Mouse (Mus musculus) intestine, embryonic 14.5 days (tissue): ENCODE data around the gene Cmya5. TPM values are rescaled to one million over a fixed set of nuclear protein-coding genes. Genes with fewer than 3 reads are reported as not detected.

ENCODE experiments used
- ATAC-seq: fragments of 200-750 bp; cut with Nextera tagmentation; replicated peaks from 2 replicates; pipeline ENCODE4 v1.8.0; 2017; ENCODE audit warnings: low read depth, moderate number of reproducible peaks, moderate TSS enrichment, moderate library complexity; ENCODE audit not compliant: low FRiP score, low TSS enrichment
- DNase-seq: peaks from one replicate; pipeline ENCODE4 v3.0.0-alpha.2; 2018; ENCODE audit warnings: low spot score
- H3K27ac ChIP-seq: fragments of 300-500 bp; sonication (generic); 2 replicates; pipeline ENCODE4 v1.5.1; 2014; ENCODE audit warnings: low read depth, mild to moderate bottlenecking, control low read depth
- H3K27me3 ChIP-seq: fragments of 300-500 bp; sonication (generic); replicated peaks from 2 replicates; pipeline ENCODE4 v1.6.1; 2014; ENCODE audit warnings: low read length, control low read depth; ENCODE audit not compliant: control insufficient read depth, insufficient read depth
- H3K36me3 ChIP-seq: fragments of 300-500 bp; sonication (generic); 2 replicates; pipeline ENCODE4 v1.6.1; 2014; ENCODE audit warnings: low read length, control low read depth; ENCODE audit not compliant: control insufficient read depth, insufficient read depth
- H3K4me1 ChIP-seq: fragments of 300-500 bp; sonication (generic); replicated peaks from 2 replicates; pipeline ENCODE4 v1.6.1; 2014; ENCODE audit warnings: low read length, control low read depth, mixed read lengths; ENCODE audit not compliant: control insufficient read depth, insufficient read depth
- H3K4me2 ChIP-seq: fragments of 300-500 bp; sonication (generic); 2 replicates; pipeline ENCODE4 v1.6.1; 2014; ENCODE audit warnings: low read length
- H3K4me3 ChIP-seq: fragments of 300-500 bp; sonication (generic); 2 replicates; pipeline ENCODE4 v1.5.1; 2014; ENCODE audit warnings: low read depth, low read length, control low read depth, mixed read lengths
- H3K9ac ChIP-seq: fragments of 300-500 bp; sonication (generic); 2 replicates; pipeline ENCODE4 v1.6.1; 2014; ENCODE audit warnings: mild to moderate bottlenecking, low read length
- H3K9me3 ChIP-seq: fragments of 300-500 bp; sonication (generic); 2 replicates; pipeline ENCODE4 v1.6.1; 2016; ENCODE audit warnings: low read length, control low read depth; ENCODE audit not compliant: control insufficient read depth
- WGBS: fragments of 180-500 bp; shearing (Covaris S2); extraction: QIAGEN DNeasy Blood & Tissue Kit; methylation state at CpG from one replicate; pipeline ENCODE4 v1.1.7; 2014; 5-methylcytosine and 5-hydroxymethylcytosine counted together
- polyA plus RNA-seq: library from polyadenylated mRNA; unstranded; fragments of >200 nt; fragmentation: Nextera tagmentation; extraction: Ambion mirVana; gene quantifications from 2 replicates; pipeline ENCODE4 v1.2.1, GENCODE M21; 2014

Cmya5 gene
- polyA plus RNA-seq, 1 experiment from 2014 or later, result 0.16 TPM

GRCm38 (mm10) chr13:93177571-93177970 lies 33.0 kb upstream of the Cmya5 start:
- no peaks in the 10 kb centered on the region for H3K27me3 ChIP-seq
- no peak overlapping the region for H3K27ac ChIP-seq
- ATAC-seq (no peak), DNase-seq (no peak)
- no peak overlapping the region for H3K4me2 ChIP-seq
- H3K9ac ChIP-seq, result no peak overlapping the region
- no peak overlapping the region for H3K4me3 ChIP-seq
- H3K4me1 ChIP-seq, result no peaks in the 10 kb centered on the region
- H3K36me3 ChIP-seq, result peaks cover 42% of the 10 kb centered on the region
- H3K9me3 ChIP-seq, result no peaks in the 10 kb centered on the region

DNA sequence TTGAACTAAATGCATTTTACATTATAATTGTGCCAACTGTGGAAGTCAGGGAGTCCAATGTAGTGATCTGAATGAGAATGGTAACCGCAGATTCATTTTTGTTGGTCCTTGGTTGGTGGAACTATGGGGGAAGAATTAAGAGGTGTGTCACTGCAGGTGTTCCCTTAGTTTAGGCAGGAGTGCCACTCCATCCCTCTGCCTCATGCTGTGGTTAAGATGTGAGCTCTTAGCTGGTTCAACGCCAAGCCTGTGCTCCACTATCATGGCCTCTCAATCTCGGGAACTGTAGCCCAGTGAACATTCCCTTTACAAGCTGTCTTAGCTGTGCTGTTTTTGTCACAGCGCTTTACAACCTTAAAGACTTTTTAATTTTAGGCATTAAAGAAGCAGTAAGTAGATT lies 18.8 kb upstream of the Cmya5 start:
- WGBS, result 97% methylated on average over 4 of the region's 4 CpGs
- H3K36me3 ChIP-seq, result peaks cover 46% of the 10 kb centered on the region

DNA sequence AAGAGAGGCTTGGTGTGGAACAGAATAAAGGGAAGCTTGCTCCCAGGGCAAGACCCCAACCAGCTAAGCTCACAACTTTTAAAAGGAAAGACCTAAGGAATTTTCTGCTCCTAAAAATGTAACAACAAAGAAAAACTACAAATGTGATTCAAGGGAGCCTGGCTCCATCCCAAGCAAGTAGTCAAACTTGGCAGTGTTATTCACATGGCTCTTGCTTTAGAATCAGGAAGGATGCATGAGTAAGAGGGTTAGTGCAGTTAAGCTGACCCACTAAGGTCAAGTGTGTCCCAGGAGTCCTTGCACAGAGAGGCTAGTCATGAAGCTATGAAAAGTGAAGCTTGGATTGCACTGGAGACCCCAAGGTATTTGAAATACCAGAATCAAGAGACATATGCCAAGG lies 17.9 kb upstream of the Cmya5 start:
- H3K27me3 ChIP-seq, result no peaks in the 10 kb centered on the region

More for the DNA sequence above, 18.8 kb upstream of the Cmya5 start:
- Histone ChIP-seq H3K27me3 (no peaks in the 10 kb centered on the region), H3K4me1 (no peaks in the 10 kb centered on the region), H3K9me3 (no peaks in the 10 kb centered on the region), H3K27ac (no peak overlapping the region), H3K4me2 (no peak overlapping the region), H3K4me3 (no peak overlapping the region), H3K9ac (no peak overlapping the region)
- DNase-seq, result no peak
- ATAC-seq, result no peak

GRCm38 (mm10) chr13:93158261-93158660 lies 13.7 kb upstream of the Cmya5 start:
- Histone ChIP-seq H3K4me1 (no peaks in the 10 kb centered on the region), H3K9ac (no peak overlapping the region), H3K4me2 (no peak overlapping the region), H3K4me3 (no peak overlapping the region), H3K27ac (no peak overlapping the region), H3K27me3 (no peaks in the 10 kb centered on the region), H3K36me3 (peaks cover 62% of the 10 kb centered on the region), H3K9me3 (no peaks in the 10 kb centered on the region)
- ATAC-seq (no peak), DNase-seq (no peak)
- 93% methylated on average over 6 of the region's 6 CpGs for WGBS

More for the DNA sequence above, 17.9 kb upstream of the Cmya5 start:
- Histone ChIP-seq H3K9me3 (no peaks in the 10 kb centered on the region), H3K36me3 (peaks cover 45% of the 10 kb centered on the region), H3K4me1 (no peaks in the 10 kb centered on the region), H3K4me3 (no peak overlapping the region), H3K27ac (no peak overlapping the region), H3K4me2 (no peak overlapping the region), H3K9ac (no peak overlapping the region)
- no peak for ATAC-seq
- no peak for DNase-seq

GRCm38 (mm10) chr13:93153280-93153679 lies 8.8 kb upstream of the Cmya5 start:
- ATAC-seq (no peak), DNase-seq (no peak)
- Histone ChIP-seq H3K36me3 (peaks cover 82% of the 10 kb centered on the region), H3K27me3 (no peaks in the 10 kb centered on the region), H3K9ac (no peak overlapping the region), H3K4me3 (no peak overlapping the region), H3K4me2 (no peak overlapping the region), H3K4me1 (no peaks in the 10 kb centered on the region), H3K27ac (no peak overlapping the region), H3K9me3 (no peaks in the 10 kb centered on the region)
- WGBS, result 81% methylated on average over 1 of the region's 1 CpGs

- peaks cover 9% of the 10 kb centered on the region; the same call in 1 of the 2 replicates for H3K36me3 ChIP-seq
- DNase-seq (no peak), ATAC-seq (peak; percentile 86)
- H3K4me3 ChIP-seq, result peak overlapping the region; percentile 38
- peaks cover 3% of the 10 kb centered on the region; the same call in 1 of the 2 replicates for H3K4me1 ChIP-seq
- H3K9me3 ChIP-seq, result no peaks in the 10 kb centered on the region
- WGBS, result 15% methylated on average over 11 of the region's 11 CpGs
- no peak overlapping the region for H3K27ac ChIP-seq
- H3K9ac ChIP-seq, result peak overlapping the region; percentile 23; the same call in 1 of the 2 replicates
- H3K4me2 ChIP-seq, result peak overlapping the region; percentile 58
- H3K27me3 ChIP-seq, result no peaks in the 10 kb centered on the region
Observed at GRCm38 (mm10) chr13:93143819-93144283, 673 bp downstream of the Cmya5 start.

DNA sequence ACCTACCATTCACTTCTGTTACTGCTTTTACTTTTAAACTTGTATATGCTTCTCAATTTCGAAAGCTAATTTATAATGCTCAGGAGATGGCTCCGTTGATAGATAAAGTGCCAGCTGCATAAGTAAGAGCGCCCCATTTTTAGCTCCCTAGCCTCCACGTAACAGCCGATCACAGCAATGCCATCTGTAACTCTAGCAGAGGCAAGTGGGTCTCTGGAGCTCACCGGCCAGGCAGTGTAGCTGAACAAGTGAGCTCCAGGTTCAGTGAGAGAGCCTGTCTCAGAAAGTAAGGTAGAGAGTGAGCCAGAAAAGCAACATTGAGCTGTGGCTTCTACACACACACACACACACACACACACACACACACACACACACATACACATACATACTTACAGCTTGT lies 3.3 kb downstream of the Cmya5 start:
- 97% methylated on average over 6 of the region's 6 CpGs for WGBS
- DNase-seq, result no peak
- Histone ChIP-seq H3K9ac (no peak overlapping the region), H3K9me3 (no peaks in the 10 kb centered on the region), H3K36me3 (no peaks in the 10 kb centered on the region), H3K4me2 (no peak overlapping the region), H3K4me3 (no peak overlapping the region), H3K4me1 (peaks cover 3% of the 10 kb centered on the region; the same call in 1 of the 2 replicates), H3K27me3 (no peaks in the 10 kb centered on the region), H3K27ac (no peak overlapping the region)
- no peak for ATAC-seq

DNA sequence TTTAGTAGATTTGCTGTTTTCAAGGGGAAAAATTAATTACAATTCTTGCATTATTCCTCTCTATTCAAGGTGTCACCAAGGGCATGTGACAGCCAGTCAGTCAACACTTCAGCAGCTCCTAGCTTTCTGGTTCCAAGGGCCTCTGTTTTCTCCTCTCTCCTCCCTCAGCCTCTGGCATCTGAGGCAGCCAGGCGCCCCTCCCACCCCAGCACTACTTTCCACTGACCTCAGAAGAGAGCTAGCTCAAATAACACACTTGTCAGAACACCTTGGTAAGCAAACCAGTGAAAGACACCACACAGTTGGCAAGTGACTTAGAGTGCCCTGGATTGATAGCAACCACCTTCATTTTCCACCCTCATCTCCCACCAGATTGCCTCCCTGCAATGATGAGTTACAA lies 6.5 kb downstream of the Cmya5 start:
- no peak overlapping the region for H3K4me2 ChIP-seq
- DNase-seq (no peak), ATAC-seq (no peak)
- 17% methylated on average over 1 of the region's 1 CpGs for WGBS
- no peaks in the 10 kb centered on the region for H3K27me3 ChIP-seq
- no peak overlapping the region for H3K9ac ChIP-seq
- no peaks in the 10 kb centered on the region for H3K36me3 ChIP-seq
- no peaks in the 10 kb centered on the region for H3K9me3 ChIP-seq
- H3K27ac ChIP-seq, result no peak overlapping the region
- H3K4me1 ChIP-seq, result no peaks in the 10 kb centered on the region
- H3K4me3 ChIP-seq, result no peak overlapping the region

DNA sequence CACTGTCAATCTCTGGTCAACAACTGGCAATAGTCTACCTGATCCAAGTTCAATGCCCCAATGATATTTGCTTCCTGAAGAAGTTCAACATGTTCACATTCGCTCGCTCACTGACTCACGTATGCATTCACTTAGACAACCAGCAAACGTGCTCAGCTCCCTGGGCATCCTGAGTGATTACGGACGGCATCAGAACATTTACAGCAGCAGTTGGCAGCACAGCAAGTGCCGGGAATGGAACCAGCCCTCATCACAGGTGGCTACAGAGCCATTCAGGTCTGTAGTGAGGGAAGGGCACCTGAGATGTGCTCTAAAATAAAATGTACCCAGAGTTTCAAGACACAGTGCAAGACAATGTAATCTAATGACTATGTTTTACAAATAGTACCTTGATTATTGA lies 7.4 kb downstream of the Cmya5 start:
- H3K4me1 ChIP-seq, result no peaks in the 10 kb centered on the region
- no peak for ATAC-seq

More for the DNA sequence above, 7.4 kb downstream of the Cmya5 start:
- no peak overlapping the region for H3K4me2 ChIP-seq
- H3K9me3 ChIP-seq, result no peaks in the 10 kb centered on the region
- H3K36me3 ChIP-seq, result no peaks in the 10 kb centered on the region
- no peak for DNase-seq
- no peak overlapping the region for H3K9ac ChIP-seq
- WGBS, result 85% methylated on average over 7 of the region's 7 CpGs
- H3K27me3 ChIP-seq, result no peaks in the 10 kb centered on the region
- H3K27ac ChIP-seq, result no peak overlapping the region
- H3K4me3 ChIP-seq, result no peak overlapping the region
